ENCODE assay signal across 23 mouse cellular contexts in the genomic region with DNA sequence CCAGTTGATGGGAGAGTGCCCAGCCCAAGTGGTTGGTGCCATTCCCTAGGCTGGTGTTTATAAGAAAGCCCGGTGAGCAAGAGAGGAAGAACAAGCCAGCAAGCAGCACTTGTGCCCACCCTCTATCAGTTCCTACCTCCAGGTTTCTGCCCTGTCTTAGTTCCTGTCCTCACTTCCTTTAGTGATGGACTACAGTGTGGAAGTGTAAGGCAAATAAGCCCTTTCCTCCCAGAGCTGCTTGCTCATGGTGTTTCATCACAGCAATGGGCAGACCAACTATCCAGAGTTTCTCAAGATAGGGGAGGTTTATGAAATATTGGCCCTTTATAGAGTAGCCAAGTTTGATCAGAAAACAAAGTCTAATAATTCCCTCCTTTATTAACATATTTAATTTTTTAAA.
"Had no signal": no experiment of that assay in that cellular context is flagged by ENCODE, and none has a peak within 500 bp of the region (broad histone marks: within the 10 kb centered on the region; RNA-seq: fewer than 3 reads in every experiment).

No protein-coding gene starts in this region.

- H3K9me3 ChIP-seq: heart, embryonic 15.5 days; hindbrain, embryonic 13.5 days; hindbrain, embryonic 15.5 days; intestine, embryonic 15.5 days; limb, embryonic 10.5 days; limb, embryonic 12.5 days had no signal

- H3K27me3 ChIP-seq: heart, embryonic 13.5 days; heart, embryonic 15.5 days; intestine, embryonic 15.5 days; limb, embryonic 12.5 days had no signal

- ATAC-seq: inflammation-experienced regulatory T-cells, adult 6 months; intestine, embryonic 15.5 days; intestine, postnatal 0 days; liver, embryonic 12.5 days had no signal

- H3K4me3 ChIP-seq: heart, adult 2 months; hindbrain, embryonic 13.5 days; intestine, embryonic 15.5 days; left cerebral cortex, adult 2 months had no signal

- H3K9ac ChIP-seq: heart, embryonic 13.5 days; heart, embryonic 15.5 days; hindbrain, embryonic 13.5 days; hindbrain, embryonic 15.5 days; intestine, embryonic 15.5 days; limb, embryonic 12.5 days; liver, embryonic 15.5 days had no signal

- H3K36me3 ChIP-seq: heart, embryonic 13.5 days; heart, embryonic 15.5 days; hindbrain, embryonic 13.5 days; hindbrain, embryonic 15.5 days; intestine, embryonic 15.5 days; limb, embryonic 10.5 days; limb, embryonic 12.5 days; liver, embryonic 12.5 days; liver, embryonic 15.5 days had no signal

- H3K27ac ChIP-seq: heart, adult 2 months; heart, embryonic 13.5 days; heart, embryonic 15.5 days; hindbrain, embryonic 13.5 days; hindbrain, embryonic 15.5 days; intestine, embryonic 15.5 days; left cerebral cortex, adult 2 months; limb, embryonic 10.5 days; limb, embryonic 12.5 days; liver, embryonic 12.5 days; liver, embryonic 15.5 days had no signal

- DNase-seq: gastrocnemius, postnatal 14 days; gastrocnemius, postnatal 36 days; heart, adult 2 months; heart, postnatal 14 days; heart, postnatal 4 days; kidney, adult 18-20 months; kidney, adult 8-10 months; kidney, postnatal 14 days; kidney, postnatal 36 days; layer of hippocampus, adult 9-11 months; layer of hippocampus, postnatal 36 days had no signal

- H3K4me1 ChIP-seq: intestine, embryonic 15.5 days; limb, embryonic 12.5 days had no signal
